In the genomic region with DNA sequence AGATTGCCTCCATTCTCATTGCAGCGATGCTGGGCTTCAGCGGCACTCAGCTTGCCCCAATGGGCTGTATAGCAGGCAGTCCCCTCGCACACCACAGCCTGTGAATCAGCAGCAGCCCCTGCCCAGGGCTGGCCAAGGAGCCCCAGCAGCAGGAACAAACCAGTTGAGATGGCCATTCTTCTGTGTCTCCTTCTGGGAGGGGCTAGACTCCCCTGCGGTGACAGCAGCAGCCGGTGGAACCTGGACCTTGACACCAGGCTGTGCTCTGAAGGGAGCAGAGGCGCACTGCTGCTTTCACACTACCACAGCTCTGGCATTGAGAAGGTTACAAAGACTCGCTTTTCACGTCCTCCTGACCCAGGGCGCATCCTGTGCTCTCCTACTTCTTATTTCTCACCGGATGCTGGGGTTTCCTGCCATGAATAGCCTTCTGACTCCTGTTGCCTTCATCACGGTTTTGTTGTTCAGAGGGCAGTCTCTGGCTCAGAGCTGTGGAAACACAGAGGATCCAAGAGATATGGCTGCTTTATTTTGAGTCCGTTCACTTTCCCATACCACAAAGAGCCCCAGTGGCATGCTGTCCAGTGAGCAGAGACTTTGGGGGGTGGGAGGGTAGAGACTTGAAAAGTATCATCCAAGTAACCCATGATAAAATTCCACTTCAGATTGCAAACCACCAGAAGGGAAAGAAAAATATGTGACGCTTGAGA, we compare ENCODE assay signal across 8 mouse cellular contexts. TPM values are rescaled to one million over a fixed set of nuclear protein-coding genes. Genes with fewer than 3 reads are reported as not detected.
DNase-seq lines count a peak whose midpoint lies in the region; ATAC-seq and TF ChIP-seq lines count a peak whose summit lies in the region.

A gene (minus strand): TSS at position 315 of the 710 bp plus-strand sequence.

- peak within 1 kb of the TSS; percentile 24 for H3K4me2 ChIP-seq in kidney, embryonic 14.5 days (replicated peaks; ENCODE audit: low read depth, low read length)

- H3K4me3 ChIP-seq in heart, embryonic 10.5 days = peak within 1 kb of the TSS; percentile 49
- H3K4me3 ChIP-seq in kidney, embryonic 14.5 days (ENCODE audit: low read length) = peak within 1 kb of the TSS; percentile 28
- H3K4me3 ChIP-seq in spleen, adult 2 months (ENCODE audit: extremely low read depth, insufficient read depth, insufficient read length) = peak within 1 kb of the TSS; percentile 53

- TF ChIP-seq POLR2A in spleen, adult 2 months (IDR thresholded peaks at IDR 0.05; ENCODE audit: low read depth, low read length) = peak; percentile 4

- H3K4me1 ChIP-seq in heart, embryonic 10.5 days = peaks cover 28% of the 10 kb centered on the region
- H3K4me1 ChIP-seq in kidney, embryonic 14.5 days (ENCODE audit: control insufficient read depth, insufficient read depth, low read length) = peaks cover 6% of the 10 kb centered on the region; the same call in 1 of the 2 replicates
- H3K4me1 ChIP-seq in spleen, adult 2 months (ENCODE audit: control insufficient read depth, insufficient read depth, insufficient read length) = peaks cover 22% of the 10 kb centered on the region; the same call in 1 of the 2 replicates

- H3K27me3 ChIP-seq in heart, embryonic 10.5 days (ENCODE audit: insufficient read depth, poor library complexity, severe bottlenecking) = peaks cover 7% of the 10 kb centered on the region
- no peaks in the 10 kb centered on the region for H3K27me3 ChIP-seq in kidney, embryonic 14.5 days (ENCODE audit: control insufficient read depth, insufficient read depth, low read length)
- H3K27me3 ChIP-seq in spleen, adult 2 months (ENCODE audit: control insufficient read depth, insufficient read depth, low read length) = no peaks in the 10 kb centered on the region

- ATAC-seq in kidney, embryonic 14.5 days (ENCODE audit: low FRiP score, low TSS enrichment) = peak; percentile 50; the same call in 1 of the 2 replicates

- WGBS in heart, embryonic 10.5 days = 29% methylated on average over 13 of the region's 13 CpGs
- WGBS in kidney, embryonic 14.5 days = 39% methylated on average over 13 of the region's 13 CpGs
- 8% methylated on average over 13 of the region's 13 CpGs for WGBS in spleen, adult 2 months

- no peak for TF ChIP-seq CTCF in spleen, adult 2 months (IDR thresholded peaks at IDR 0.05; ENCODE audit: extremely low read depth, insufficient read depth, insufficient read length, insufficient replicate concordance)

- peak; percentile 60 to 78 for DNase-seq in adrenal gland, adult (ENCODE audit: inconsistent age in 2 of 2, low spot score in 1 of 2)
- DNase-seq in c-Kit-positive CD71-negative TER-119-negative erythroid progenitor cells, embryonic 14.5 days (ENCODE audit: low read depth) = peak; percentile 28
- DNase-seq in heart, embryonic 10.5 days (ENCODE audit: low spot score) = peak; percentile 77
- peak; percentile 70 for DNase-seq in lung, postnatal 10 days
- peak; percentile 19 to 44 for DNase-seq in spleen, adult 2 months (ENCODE audit: low read depth in 1 of 2, low spot score in 2 of 2)
- no peak for DNase-seq in frontal cortex, postnatal 36 days (ENCODE audit: low spot score in 2 of 2)
- DNase-seq in cerebellum, postnatal 36 days = no peak

- H3K9ac ChIP-seq in kidney, embryonic 14.5 days (ENCODE audit: low read depth, low read length) = peak within 1 kb of the TSS; percentile 45; the same call in 1 of the 2 replicates

- peak within 1 kb of the TSS; percentile 80 for H3K27ac ChIP-seq in heart, embryonic 10.5 days
- peak within 1 kb of the TSS; percentile 74 for H3K27ac ChIP-seq in kidney, embryonic 14.5 days (ENCODE audit: low read depth, low read length)
- peak within 1 kb of the TSS; percentile 66 for H3K27ac ChIP-seq in spleen, adult 2 months (ENCODE audit: insufficient read depth, low read length)

- no peaks in the 10 kb centered on the region for H3K36me3 ChIP-seq in heart, embryonic 10.5 days
- H3K36me3 ChIP-seq in kidney, embryonic 14.5 days (ENCODE audit: control insufficient read depth, insufficient read depth, low read length) = no peaks in the 10 kb centered on the region
- no peaks in the 10 kb centered on the region for H3K36me3 ChIP-seq in spleen, adult 2 months (ENCODE audit: control insufficient read depth, insufficient read depth, low read length)

- no peaks in the 10 kb centered on the region for H3K9me3 ChIP-seq in heart, embryonic 10.5 days
- no peaks in the 10 kb centered on the region for H3K9me3 ChIP-seq in kidney, embryonic 14.5 days (ENCODE audit: control insufficient read depth, low read length)

RNA-seq across cellular contexts. Expression of the gene that starts here (rescaled TPM):
- 10.3 and 19.7 TPM in 2 replicates for polyA plus RNA-seq in heart, embryonic 10.5 days (2016; fragmentation: Nextera tagmentation; extraction: Ambion mirVana)
- polyA plus RNA-seq in kidney, embryonic 14.5 days (2014; fragmentation: Nextera tagmentation; extraction: Ambion mirVana) = 14.0 and 16.0 TPM in 2 replicates
- polyA plus RNA-seq in spleen, adult 2 months (2012; rRNA removed) = 7.2 and 7.5 TPM in 2 replicates

Comparison
In these comparisons a context has a peak if more than half of its experiments do, and no peak if none do; other contexts are left out.
1. DNase-seq: peak in adrenal gland, adult (2 of 2), c-Kit-positive CD71-negative TER-119-negative erythroid progenitor cells, embryonic 14.5 days (single experiment), heart, embryonic 10.5 days (single experiment), lung, postnatal 10 days (single experiment) and spleen, adult 2 months (2 of 2); none in frontal cortex, postnatal 36 days (0 of 2) and cerebellum, postnatal 36 days (0 of 2).
2. Peak in every context shown above with its lines, with median percentiles within 50 percentile points of each other: H3K27ac ChIP-seq and H3K4me3 ChIP-seq.